8 mouse cellular contexts compared by ENCODE assay signal in genomic region chr14:23529720-23530119, GRCm38 (mm10).
DNase-seq lines count a peak whose midpoint lies in the region; ATAC-seq and TF ChIP-seq lines count a peak whose summit lies in the region.

No protein-coding gene starts in this region.

- peak; percentile 56 for DNase-seq in heart, adult 8-10 months (ENCODE audit: low spot score)
- peak; percentile 6 for DNase-seq in G1E (ENCODE audit: low spot score)
- peak; percentile 39 to 55 for DNase-seq in cerebellum, adult 18-20 months
- peak; percentile 69 for DNase-seq in gastrocnemius, adult 18-20 months (ENCODE audit: low spot score)
- DNase-seq in kidney, postnatal 4 days, result peak; percentile 60 to 71

- ATAC-seq in heart, embryonic 11.5 days (replicated peaks; ENCODE audit: insufficient number of reproducible peaks, low FRiP score, low TSS enrichment), result no peak
- no peak for ATAC-seq in G1E (ENCODE audit: extremely low read depth, insufficient number of reproducible peaks, low FRiP score, poor library complexity, severe bottlenecking)
- peak; percentile 52; the same call in 1 of the 2 replicates for ATAC-seq in lung, embryonic 15.5 days (ENCODE audit: borderline replicate concordance, extremely low read depth, low FRiP score, low TSS enrichment)

- H3K4me3 ChIP-seq in heart, embryonic 11.5 days (ENCODE audit: low read depth, low read length), result no peak overlapping the region
- H3K4me3 ChIP-seq in G1E (ENCODE audit: low read depth, low read length), result no peak overlapping the region
- H3K4me3 ChIP-seq in lung, embryonic 15.5 days, result no peak overlapping the region
- no peak overlapping the region for H3K4me3 ChIP-seq in testis, adult 2 months (ENCODE audit: control insufficient read depth, low read depth, low read length)

- no peak for TF ChIP-seq POLR2A in testis, adult 2 months (IDR thresholded peaks at IDR 0.05; ENCODE audit: control insufficient read depth, low read depth, low read length)

- H3K4me2 ChIP-seq in heart, embryonic 11.5 days, result no peak overlapping the region
- H3K4me2 ChIP-seq in lung, embryonic 15.5 days, result no peak overlapping the region

- H3K27ac ChIP-seq in heart, embryonic 11.5 days (ENCODE audit: low read depth, low read length), result no peak overlapping the region
- peak overlapping the region; percentile 74 for H3K27ac ChIP-seq in lung, embryonic 15.5 days
- no peak overlapping the region for H3K27ac ChIP-seq in testis, adult 2 months (ENCODE audit: control insufficient read depth, insufficient read depth, low read depth, low read length)

- H3K27me3 ChIP-seq in heart, embryonic 11.5 days (ENCODE audit: control insufficient read depth, insufficient read depth, low read length), result no peaks in the 10 kb centered on the region
- no peaks in the 10 kb centered on the region for H3K27me3 ChIP-seq in G1E (ENCODE audit: insufficient read depth, low read length)
- no peaks in the 10 kb centered on the region for H3K27me3 ChIP-seq in lung, embryonic 15.5 days
- H3K27me3 ChIP-seq in testis, adult 2 months (ENCODE audit: control insufficient read depth, insufficient read depth, low read length), result no peaks in the 10 kb centered on the region

- WGBS in heart, embryonic 11.5 days (ENCODE audit: insufficient replicate concordance), result 9% methylated on average over 4 of the region's 4 CpGs
- WGBS in lung, embryonic 15.5 days, result 5% methylated on average over 4 of the region's 4 CpGs

- H3K36me3 ChIP-seq in heart, embryonic 11.5 days (ENCODE audit: control insufficient read depth, insufficient read depth, low read length), result no peaks in the 10 kb centered on the region
- no peaks in the 10 kb centered on the region for H3K36me3 ChIP-seq in G1E (replicated peaks)
- no peaks in the 10 kb centered on the region for H3K36me3 ChIP-seq in lung, embryonic 15.5 days
- H3K36me3 ChIP-seq in testis, adult 2 months (ENCODE audit: control insufficient read depth, insufficient read depth, low read length), result no peaks in the 10 kb centered on the region

- peak; percentile 51; the same call in 1 of the 2 replicates for TF ChIP-seq CTCF in G1E (IDR thresholded peaks at IDR 0.05; ENCODE audit: low read depth, low read length)
- peak; percentile 32; the same call in 1 of the 2 replicates for TF ChIP-seq CTCF in testis, adult 2 months (IDR thresholded peaks at IDR 0.05; ENCODE audit: control insufficient read depth, insufficient read depth, insufficient replicate concordance, low read depth, low read length)

- no peak overlapping the region for H3K9ac ChIP-seq in heart, embryonic 11.5 days (ENCODE audit: low read depth, low read length)
- no peak overlapping the region for H3K9ac ChIP-seq in lung, embryonic 15.5 days

- H3K4me1 ChIP-seq in heart, embryonic 11.5 days (ENCODE audit: control insufficient read depth, insufficient read depth, low read length), result no peaks in the 10 kb centered on the region
- no peaks in the 10 kb centered on the region for H3K4me1 ChIP-seq in G1E (ENCODE audit: insufficient read depth, low read depth, low read length)
- peaks cover 17% of the 10 kb centered on the region for H3K4me1 ChIP-seq in lung, embryonic 15.5 days
- H3K4me1 ChIP-seq in testis, adult 2 months (ENCODE audit: control insufficient read depth, insufficient read depth, low read length), result no peaks in the 10 kb centered on the region

- H3K9me3 ChIP-seq in heart, embryonic 11.5 days (replicated peaks; ENCODE audit: control insufficient read depth, low read length), result peaks cover 5% of the 10 kb centered on the region
- peaks cover 6% of the 10 kb centered on the region; the same call in 1 of the 2 replicates for H3K9me3 ChIP-seq in G1E (replicated peaks)
- no peaks in the 10 kb centered on the region for H3K9me3 ChIP-seq in lung, embryonic 15.5 days

Comparison
In these comparisons a context has a peak if more than half of its experiments do, and no peak if none do; other contexts are left out.
1. DNase-seq: peak in every context shown above with its lines; median percentile 69 in gastrocnemius, adult 18-20 months; 66 in kidney, postnatal 4 days; 56 in heart, adult 8-10 months; 47 in cerebellum, adult 18-20 months; 6 in G1E.